Mouse (Mus musculus): ENCODE data around the gene Tmem8b.

The Tmem8b gene

DNA sequence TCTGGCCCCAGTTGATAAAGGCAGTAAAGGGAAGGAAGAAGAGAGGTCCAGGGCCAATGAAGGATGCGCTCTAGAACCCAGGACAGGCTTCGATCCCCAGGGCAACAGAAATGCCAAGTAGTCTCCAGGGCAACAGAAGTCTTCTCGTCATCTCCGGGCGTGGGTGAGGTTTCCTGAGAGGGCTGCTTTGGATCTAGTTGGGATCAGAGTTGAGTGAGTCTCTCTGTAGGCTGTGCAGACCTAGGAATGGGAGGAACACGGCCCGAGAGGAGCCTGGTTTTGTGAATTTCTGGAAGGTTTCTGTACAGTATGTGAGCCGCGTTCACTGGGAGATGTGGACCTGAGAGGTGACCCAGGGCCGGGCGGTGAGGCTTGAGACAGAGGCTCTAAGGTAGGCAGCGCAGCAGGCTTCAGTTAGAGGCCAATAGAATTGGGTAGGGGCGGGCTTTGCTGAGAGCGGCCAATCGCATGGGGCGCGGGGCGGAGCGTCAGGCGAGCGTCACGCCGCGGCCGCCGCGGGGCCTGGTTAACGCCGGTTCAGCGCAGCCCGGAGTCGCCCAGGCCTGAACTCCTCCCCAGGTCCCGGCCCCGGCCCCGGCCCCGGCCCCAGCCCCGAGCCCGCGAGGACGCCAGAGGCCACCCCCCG, at the start of gene Tmem8b, which contains the start of gene Fam221b:
Gene Tmem8b, plus strand, starts transcription at position 190 of the 646 bp plus-strand sequence.
Gene Fam221b, minus strand, starts transcription at position 364 of the 646 bp plus-strand sequence.
- DNase-seq (ENCODE audit: low spot score in 2 of 2): peak; percentile 83 to 87

- no peak for DNase-seq (ENCODE audit: low spot score in 2 of 2)
Measured at GRCm38 (mm10) chr4:43620146-43620778, 48.5 kb upstream of the Tmem8b start.

- DNase-seq (ENCODE audit: low spot score in 2 of 2): no peak
Measured at GRCm38 (mm10) chr4:43629106-43629817, 39.5 kb upstream of the Tmem8b start.

- DNase-seq (ENCODE audit: low spot score in 2 of 2): peak; percentile 36 to 73
Measured at GRCm38 (mm10) chr4:43630030-43630581, 38.7 kb upstream of the Tmem8b start.

GRCm38 (mm10) chr4:43630671-43631045, 38.1 kb upstream of the Tmem8b start:
- DNase-seq (ENCODE audit: low spot score in 2 of 2): no peak

GRCm38 (mm10) chr4:43631046-43631955, 37.5 kb upstream of the Tmem8b start, which contains the start of gene Npr2:
Npr2 (plus strand) TSS chr4:43631935.
- DNase-seq (ENCODE audit: low spot score in 2 of 2): no peak

DNA sequence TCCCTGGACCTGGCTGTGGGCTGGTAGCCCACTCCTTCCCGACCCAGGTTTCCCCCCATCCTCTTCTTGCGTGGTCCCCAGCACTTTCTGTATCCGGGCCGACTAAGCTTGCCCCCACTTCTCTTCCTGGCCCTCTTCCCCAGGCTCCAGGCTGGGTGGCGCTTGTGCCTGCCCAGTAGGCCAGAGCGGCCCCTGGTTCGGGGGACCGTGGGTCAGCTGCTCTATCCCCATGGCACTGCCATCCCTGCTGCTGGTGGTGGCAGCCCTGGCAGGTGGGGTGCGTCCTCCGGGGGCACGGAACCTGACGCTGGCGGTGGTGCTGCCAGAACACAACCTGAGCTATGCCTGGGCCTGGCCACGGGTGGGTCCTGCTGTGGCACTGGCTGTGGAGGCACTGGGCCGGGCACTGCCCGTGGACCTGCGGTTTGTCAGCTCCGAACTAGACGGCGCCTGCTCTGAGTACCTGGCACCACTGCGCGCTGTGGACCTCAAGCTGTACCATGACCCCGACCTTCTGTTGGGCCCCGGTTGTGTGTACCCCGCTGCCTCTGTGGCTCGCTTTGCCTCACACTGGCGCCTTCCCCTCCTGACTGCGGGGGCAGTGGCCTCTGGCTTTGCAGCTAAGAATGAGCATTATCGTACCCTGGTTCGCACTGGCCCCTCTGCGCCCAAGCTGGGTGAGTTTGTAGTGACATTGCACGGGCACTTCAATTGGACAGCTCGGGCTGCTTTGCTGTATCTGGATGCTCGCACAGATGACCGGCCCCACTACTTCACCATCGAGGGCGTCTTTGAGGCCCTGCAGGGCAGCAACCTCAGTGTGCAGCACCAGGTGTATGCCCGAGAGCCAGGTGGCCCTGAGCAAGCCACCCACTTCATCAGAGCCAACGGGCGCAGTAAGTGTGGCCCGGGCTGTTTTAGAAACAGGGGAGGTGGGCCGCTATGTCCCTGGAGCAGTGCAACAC, 36.5 kb upstream of the Tmem8b start:
- no peak for DNase-seq (ENCODE audit: low spot score in 2 of 2)

DNA sequence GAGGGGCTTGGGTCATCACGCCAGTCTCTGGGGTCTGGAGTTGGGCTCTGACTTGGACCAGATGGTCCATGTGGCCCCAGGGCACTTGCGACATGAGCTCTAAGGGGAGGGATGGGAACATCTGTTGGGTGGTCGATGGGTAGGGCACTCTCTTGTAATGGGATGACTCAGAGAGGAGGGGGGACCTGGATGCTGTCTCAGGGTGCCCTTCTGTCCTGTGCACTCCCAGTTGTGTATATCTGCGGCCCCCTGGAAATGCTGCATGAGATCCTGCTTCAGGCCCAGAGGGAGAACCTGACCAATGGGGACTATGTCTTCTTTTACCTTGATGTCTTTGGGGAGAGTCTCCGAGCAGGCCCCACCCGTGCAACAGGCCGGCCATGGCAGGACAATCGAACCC, 35.5 kb upstream of the Tmem8b start:
- no peak for DNase-seq (ENCODE audit: low spot score in 2 of 2)

- DNase-seq (ENCODE audit: low spot score in 2 of 2): no peak
Measured at GRCm38 (mm10) chr4:43633736-43634135, 35.0 kb upstream of the Tmem8b start.

- no peak for DNase-seq (ENCODE audit: low spot score in 2 of 2)
Measured at GRCm38 (mm10) chr4:43634621-43635374, 34.0 kb upstream of the Tmem8b start.

DNA sequence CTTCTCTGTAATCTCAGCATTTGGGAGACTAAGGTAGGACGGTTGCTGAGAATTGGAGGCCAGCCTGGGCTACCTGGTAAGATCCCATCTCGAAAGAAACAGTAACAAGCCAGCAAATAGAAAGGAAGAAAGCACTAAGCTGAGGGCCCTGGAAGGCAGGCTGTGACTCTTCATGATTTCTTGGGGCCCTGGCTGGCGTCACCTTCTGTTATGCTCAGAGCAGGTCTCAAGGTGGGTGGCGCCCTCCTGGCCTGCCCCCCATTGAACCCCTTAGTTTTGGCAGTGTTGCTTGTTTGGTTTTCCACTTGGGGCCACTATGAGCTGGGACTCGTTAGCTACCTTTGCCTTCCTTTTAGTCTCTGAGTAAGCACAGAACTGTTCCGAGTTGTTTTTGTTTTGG, 32.0 kb upstream of the Tmem8b start:
- DNase-seq (ENCODE audit: low spot score in 2 of 2): no peak

GRCm38 (mm10) chr4:43640076-43640475, 28.7 kb upstream of the Tmem8b start:
- DNase-seq (ENCODE audit: low spot score in 2 of 2): no peak

GRCm38 (mm10) chr4:43640491-43640890, 28.3 kb upstream of the Tmem8b start:
- DNase-seq (ENCODE audit: low spot score in 2 of 2): no peak

DNA sequence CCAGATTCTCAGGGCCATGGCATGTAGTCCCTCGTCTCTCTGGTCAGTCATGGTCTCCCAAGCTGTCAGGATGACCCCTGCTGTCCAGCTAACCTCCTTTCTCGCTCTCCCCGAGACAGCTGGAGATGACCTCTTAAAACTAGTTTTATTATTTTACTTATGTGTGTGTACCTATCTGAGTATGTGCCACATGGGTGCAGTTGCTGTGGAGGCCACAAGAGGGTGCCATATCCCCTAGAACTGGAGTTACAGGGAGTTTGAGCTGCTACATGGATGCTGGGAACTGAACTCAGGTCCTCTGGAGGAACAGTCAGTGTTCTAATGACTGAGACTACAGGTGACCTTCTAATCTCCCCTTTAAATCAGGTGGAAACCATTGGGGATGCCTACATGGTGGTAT, 19.0 kb upstream of the Tmem8b start:
- no peak for DNase-seq (ENCODE audit: low spot score in 2 of 2)

GRCm38 (mm10) chr4:43652726-43653125, 16.0 kb upstream of the Tmem8b start:
- DNase-seq (ENCODE audit: low spot score in 2 of 2): no peak

DNA sequence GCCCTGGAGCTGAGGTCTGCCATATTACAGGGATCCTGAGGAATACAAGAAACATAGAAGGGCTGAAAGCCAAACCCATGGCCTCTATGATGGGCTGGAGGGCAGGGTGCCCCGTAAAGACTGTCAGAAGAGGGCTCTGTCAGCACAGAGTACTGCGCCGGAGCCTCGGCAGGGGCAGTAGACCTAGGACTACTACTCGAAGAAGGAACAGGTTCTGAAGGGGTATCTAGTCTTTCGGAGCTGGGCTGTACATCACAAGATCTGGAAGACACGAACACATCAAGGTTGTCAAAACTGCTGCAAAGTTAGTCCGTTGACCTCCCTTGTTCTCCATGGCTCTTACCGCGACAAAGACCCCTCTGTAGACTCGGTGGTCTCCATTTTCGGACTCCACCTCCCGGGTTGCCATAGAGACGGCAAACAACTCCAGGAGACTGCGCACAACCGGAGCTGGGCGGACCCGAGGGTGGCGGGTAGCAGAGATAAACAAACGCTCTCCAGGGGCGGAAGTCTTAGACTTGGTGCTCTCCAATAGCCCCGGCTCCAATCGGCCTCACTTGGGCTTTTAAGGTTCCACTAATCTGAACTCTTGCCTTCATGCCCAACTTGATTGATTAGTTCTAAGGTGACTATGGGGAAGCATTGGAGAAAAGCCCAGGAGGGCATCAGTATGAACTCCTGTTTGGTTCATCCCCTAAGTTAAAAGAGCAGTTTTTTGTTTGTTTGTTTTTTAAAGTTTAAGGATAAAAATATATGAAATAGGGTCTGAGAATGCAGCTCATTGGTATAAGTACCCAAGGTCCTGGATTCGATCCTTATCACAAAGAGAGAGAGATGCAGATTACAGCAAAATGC, 15.4 kb upstream of the Tmem8b start, which contains the start of gene Spag8:
Gene Spag8, minus strand, starts transcription at position 434 of the 855 bp plus-strand sequence.
- DNase-seq (ENCODE audit: low spot score in 2 of 2): peak in 1 of 2 experiments; percentile 26

- no peak for DNase-seq (ENCODE audit: low spot score in 2 of 2)
Measured at GRCm38 (mm10) chr4:43655656-43656338, 13.0 kb upstream of the Tmem8b start.
